Mouse (Mus musculus) urinary bladder, postnatal 36 days (tissue): Measurements from ENCODE around the gene Il12rb1.
"Not testable (repeated sequence)": the region's sequence is repeated elsewhere in the genome, so short reads cannot be mapped to it uniquely, and the experiment has no call there.

ENCODE experiments used
- DNase-seq, 2 experiments: peaks; one replicate each; pipeline ENCODE4 v3.0.0; 2022; ENCODE audit warnings: low spot score in 2 of 2, mixed read lengths in 1 of 2

Gene Il12rb1

GRCm38 (mm10) chr8:70800648-70801047 is 7.6 kb upstream of the Il12rb1 start:
- DNase-seq, result no peak

GRCm38 (mm10) chr8:70801156-70801555 is 7.1 kb upstream of the Il12rb1 start:
- DNase-seq, result no peak

GRCm38 (mm10) chr8:70801830-70802229 is 6.4 kb upstream of the Il12rb1 start:
- no peak for DNase-seq

GRCm38 (mm10) chr8:70802786-70803510 is 5.3 kb upstream of the Il12rb1 start:
- DNase-seq, result no peak

- peak; percentile 18 to 40 for DNase-seq
Measured at GRCm38 (mm10) chr8:70803761-70804480, 4.3 kb upstream of the Il12rb1 start.

- peak; percentile 79 to 89 for DNase-seq
Measured at GRCm38 (mm10) chr8:70804481-70805206, 3.6 kb upstream of the Il12rb1 start, which contains the start of gene Mast3. Gene Mast3 (minus strand): TSS chr8:70805054.

- DNase-seq, result no peak
Measured at GRCm38 (mm10) chr8:70806541-70806940, 1.7 kb upstream of the Il12rb1 start.

GRCm38 (mm10) chr8:70807304-70807703 is 945 bp upstream of the Il12rb1 start:
- no peak for DNase-seq

- no peak for DNase-seq
Measured at GRCm38 (mm10) chr8:70808955-70809701, 879 bp downstream of the Il12rb1 start.

GRCm38 (mm10) chr8:70810962-70811680 is 2.9 kb downstream of the Il12rb1 start:
- no peak for DNase-seq

- no peak for DNase-seq
Measured at GRCm38 (mm10) chr8:70812055-70812454, 3.8 kb downstream of the Il12rb1 start.

GRCm38 (mm10) chr8:70812885-70813284 is 4.6 kb downstream of the Il12rb1 start:
- DNase-seq, result no peak

- peak in 1 of 2 experiments; percentile 61 for DNase-seq
Measured at GRCm38 (mm10) chr8:70816679-70817078, 8.4 kb downstream of the Il12rb1 start.

GRCm38 (mm10) chr8:70820101-70820935 is 12.1 kb downstream of the Il12rb1 start:
- peak in 1 of 2 experiments; percentile 75 for DNase-seq

GRCm38 (mm10) chr8:70821399-70821962 is 13.2 kb downstream of the Il12rb1 start:
- peak in 1 of 2 experiments; percentile 69 for DNase-seq

- no peak for DNase-seq
Measured at GRCm38 (mm10) chr8:70821992-70822391, 13.7 kb downstream of the Il12rb1 start.

- not testable (repeated sequence) for DNase-seq
Measured at GRCm38 (mm10) chr8:70822594-70822993, 14.3 kb downstream of the Il12rb1 start.

- DNase-seq, result no peak
Measured at GRCm38 (mm10) chr8:70823802-70824201, 15.6 kb downstream of the Il12rb1 start.

- DNase-seq, result no peak
Measured at GRCm38 (mm10) chr8:70825816-70826215, 17.6 kb downstream of the Il12rb1 start.

GRCm38 (mm10) chr8:70827010-70827409 is 18.8 kb downstream of the Il12rb1 start:
- no peak for DNase-seq
